Mouse (Mus musculus): ENCODE measurements around the gene Ndc80. TPM values are rescaled to one million over a fixed set of nuclear protein-coding genes. Genes with fewer than 3 reads are reported as not detected.

Gene Ndc80
- polyA plus RNA-seq, 1 experiment from 2014 or later, result 25.2 TPM

DNA sequence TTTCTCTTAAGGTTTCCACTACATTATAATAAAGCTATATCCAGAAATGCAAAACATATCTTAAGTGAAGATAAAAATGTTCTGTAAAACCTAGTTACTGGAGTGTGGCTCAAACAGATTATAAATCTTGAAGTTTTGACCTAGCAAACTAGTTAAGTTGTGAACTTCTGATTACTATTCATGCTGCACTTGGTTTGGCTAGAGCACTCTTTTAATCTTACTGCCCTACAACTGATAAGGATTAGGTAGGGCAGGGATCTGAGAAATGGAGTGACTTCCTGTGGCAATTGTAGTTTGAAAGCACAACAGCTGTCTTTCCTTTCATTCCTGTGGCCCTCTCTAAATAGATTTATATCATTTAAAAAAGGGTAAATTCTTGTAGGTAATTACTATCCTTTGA, 1.4 kb upstream of the Ndc80 start:
- H3K27me3 ChIP-seq (replicated peaks; ENCODE audit: control insufficient read depth, insufficient read depth, low read length), result no peaks in the 10 kb centered on the region
- H3K27ac ChIP-seq (ENCODE audit: low read depth, low read length), result no peak overlapping the region
- H3K4me1 ChIP-seq (ENCODE audit: control insufficient read depth, insufficient read depth, low read length), result peaks cover 3% of the 10 kb centered on the region; the same call in 1 of the 2 replicates
- H3K4me2 ChIP-seq (ENCODE audit: low read length), result no peak overlapping the region
- H3K36me3 ChIP-seq (ENCODE audit: control insufficient read depth, insufficient read depth, low read length), result peaks cover 2% of the 10 kb centered on the region
- H3K9me3 ChIP-seq (replicated peaks; ENCODE audit: control insufficient read depth, low read length), result no peaks in the 10 kb centered on the region
- no peak for DNase-seq (ENCODE audit: low spot score)
- H3K4me3 ChIP-seq (ENCODE audit: low read depth, low read length), result no peak overlapping the region
- H3K9ac ChIP-seq (ENCODE audit: low read length), result no peak overlapping the region
- no peak for ATAC-seq

DNA sequence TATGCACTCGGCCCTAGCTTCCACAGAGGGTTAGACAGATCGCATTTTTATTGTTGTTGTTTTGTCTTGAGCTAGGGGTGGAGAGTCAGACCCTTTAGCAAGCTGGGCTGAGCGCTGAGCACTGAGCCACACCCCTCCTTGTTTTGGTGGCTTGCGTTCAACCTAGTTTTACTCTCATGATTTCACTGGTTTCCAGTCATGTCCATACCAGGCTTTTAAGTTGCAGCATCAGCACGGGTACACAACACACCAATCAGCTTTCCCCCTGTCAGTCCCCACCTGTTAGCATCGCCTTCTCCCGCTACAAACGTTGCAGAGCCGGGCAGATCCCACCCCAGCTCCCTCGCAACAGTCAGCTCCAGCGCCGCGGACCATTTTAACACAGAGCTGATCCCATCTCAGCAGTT, 352 bp downstream of the Ndc80 start:
- DNase-seq (ENCODE audit: low spot score) (no peak), ATAC-seq (no peak; the same call in 1 of the 2 replicates)
- Histone ChIP-seq H3K9ac (ENCODE audit: low read length) (peak overlapping the region; percentile 78), H3K4me1 (ENCODE audit: control insufficient read depth, insufficient read depth, low read length) (peaks cover 3% of the 10 kb centered on the region; the same call in 1 of the 2 replicates), H3K9me3 (replicated peaks; ENCODE audit: control insufficient read depth, low read length) (no peaks in the 10 kb centered on the region), H3K27me3 (replicated peaks; ENCODE audit: control insufficient read depth, insufficient read depth, low read length) (no peaks in the 10 kb centered on the region), H3K36me3 (ENCODE audit: control insufficient read depth, insufficient read depth, low read length) (peaks cover 9% of the 10 kb centered on the region), H3K4me2 (ENCODE audit: low read length) (peak overlapping the region; percentile 70), H3K27ac (ENCODE audit: low read depth, low read length) (peak overlapping the region; percentile 98; the same call in 1 of the 2 replicates), H3K4me3 (ENCODE audit: low read depth, low read length) (peak overlapping the region; percentile 57)
- 0% methylated on average over 13 of the region's 13 CpGs for WGBS

DNA sequence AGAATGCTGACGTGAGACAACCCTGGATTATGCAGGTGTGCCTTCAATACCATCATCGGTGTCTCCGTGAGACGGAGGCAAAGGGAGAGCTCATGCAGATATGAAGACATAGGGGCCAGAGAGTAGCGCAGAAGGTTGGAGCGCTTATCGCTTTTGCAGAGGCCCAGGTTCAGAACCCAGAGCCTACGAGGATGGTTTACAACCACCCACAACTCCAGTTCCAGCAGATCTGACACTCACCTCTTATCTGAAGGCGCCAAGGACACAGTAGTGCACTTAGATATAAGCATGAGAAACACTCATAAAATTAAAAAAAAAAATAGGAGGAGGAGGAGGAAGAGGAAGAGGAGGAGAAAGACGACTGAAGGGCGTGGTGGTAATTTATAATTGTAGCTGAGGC, 16.4 kb downstream of the Ndc80 start:
- Histone ChIP-seq H3K27ac (ENCODE audit: low read depth, low read length) (no peak overlapping the region), H3K4me3 (ENCODE audit: low read depth, low read length) (no peak overlapping the region), H3K27me3 (replicated peaks; ENCODE audit: control insufficient read depth, insufficient read depth, low read length) (no peaks in the 10 kb centered on the region), H3K9ac (ENCODE audit: low read length) (no peak overlapping the region), H3K36me3 (ENCODE audit: control insufficient read depth, insufficient read depth, low read length) (peaks cover 68% of the 10 kb centered on the region), H3K9me3 (replicated peaks; ENCODE audit: control insufficient read depth, low read length) (no peaks in the 10 kb centered on the region), H3K4me2 (ENCODE audit: low read length) (no peak overlapping the region), H3K4me1 (ENCODE audit: control insufficient read depth, insufficient read depth, low read length) (no peaks in the 10 kb centered on the region)
- ATAC-seq (no peak), DNase-seq (ENCODE audit: low spot score) (no peak)
- 96% methylated on average over 11 of the region's 11 CpGs for WGBS

DNA sequence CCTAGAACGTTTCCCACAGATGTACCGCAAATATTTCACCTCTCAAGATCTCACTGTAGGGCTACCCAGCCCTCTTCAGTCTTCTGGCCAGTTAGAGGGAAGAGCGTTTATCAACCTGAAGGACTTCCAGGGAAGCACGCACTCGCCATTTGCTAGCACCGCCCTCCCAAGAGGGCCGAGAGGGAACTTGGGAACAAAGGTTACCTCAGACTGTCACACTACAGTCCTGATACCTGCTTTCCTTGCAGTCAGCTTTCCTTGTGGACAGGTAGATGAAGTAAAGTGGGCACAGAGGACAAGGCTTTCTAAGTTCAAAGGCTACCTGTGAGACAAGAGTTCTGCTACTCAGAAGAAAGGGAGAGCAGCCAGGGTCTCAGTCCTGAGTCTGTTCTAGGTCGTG, 19.8 kb downstream of the Ndc80 start:
- Histone ChIP-seq H3K4me2 (ENCODE audit: low read length) (no peak overlapping the region), H3K9ac (ENCODE audit: low read length) (no peak overlapping the region), H3K36me3 (ENCODE audit: control insufficient read depth, insufficient read depth, low read length) (peaks cover 59% of the 10 kb centered on the region), H3K4me3 (ENCODE audit: low read depth, low read length) (no peak overlapping the region), H3K27ac (ENCODE audit: low read depth, low read length) (no peak overlapping the region), H3K9me3 (replicated peaks; ENCODE audit: control insufficient read depth, low read length) (no peaks in the 10 kb centered on the region), H3K27me3 (replicated peaks; ENCODE audit: control insufficient read depth, insufficient read depth, low read length) (no peaks in the 10 kb centered on the region), H3K4me1 (ENCODE audit: control insufficient read depth, insufficient read depth, low read length) (no peaks in the 10 kb centered on the region)
- 91% methylated on average over 8 of the region's 8 CpGs for WGBS
- ATAC-seq, result no peak
- DNase-seq (ENCODE audit: low spot score), result no peak

DNA sequence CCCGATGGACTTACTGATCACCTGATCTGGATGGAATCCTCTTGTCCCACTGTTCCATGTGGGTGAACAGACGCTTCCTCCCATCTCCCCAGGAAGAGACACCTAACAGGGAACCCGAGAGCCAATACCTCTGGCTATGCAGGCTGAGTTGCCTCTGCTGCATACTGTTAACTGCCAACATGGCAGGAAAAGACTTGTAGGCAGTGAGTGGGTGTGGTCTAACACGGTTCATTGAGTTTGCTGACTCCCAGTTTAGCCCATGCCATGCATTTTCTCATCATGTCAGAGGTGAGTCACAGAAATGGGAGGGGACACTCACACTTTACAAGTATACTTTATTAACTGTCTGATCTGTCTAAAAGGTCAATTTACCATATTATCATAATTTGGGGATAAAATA, 30.9 kb downstream of the Ndc80 start:
- DNase-seq (ENCODE audit: low spot score), result no peak
- no peak for ATAC-seq
- no peak overlapping the region for H3K9ac ChIP-seq (ENCODE audit: low read length)
- no peaks in the 10 kb centered on the region for H3K27me3 ChIP-seq (replicated peaks; ENCODE audit: control insufficient read depth, insufficient read depth, low read length)
- no peak overlapping the region for H3K4me2 ChIP-seq (ENCODE audit: low read length)
- H3K36me3 ChIP-seq (ENCODE audit: control insufficient read depth, insufficient read depth, low read length), result peaks cover 53% of the 10 kb centered on the region
- WGBS, result 91% methylated on average over 4 of the region's 4 CpGs
- H3K27ac ChIP-seq (ENCODE audit: low read depth, low read length), result no peak overlapping the region
- H3K4me3 ChIP-seq (ENCODE audit: low read depth, low read length), result no peak overlapping the region
- no peaks in the 10 kb centered on the region for H3K9me3 ChIP-seq (replicated peaks; ENCODE audit: control insufficient read depth, low read length)
- H3K4me1 ChIP-seq (ENCODE audit: control insufficient read depth, insufficient read depth, low read length), result no peaks in the 10 kb centered on the region

DNA sequence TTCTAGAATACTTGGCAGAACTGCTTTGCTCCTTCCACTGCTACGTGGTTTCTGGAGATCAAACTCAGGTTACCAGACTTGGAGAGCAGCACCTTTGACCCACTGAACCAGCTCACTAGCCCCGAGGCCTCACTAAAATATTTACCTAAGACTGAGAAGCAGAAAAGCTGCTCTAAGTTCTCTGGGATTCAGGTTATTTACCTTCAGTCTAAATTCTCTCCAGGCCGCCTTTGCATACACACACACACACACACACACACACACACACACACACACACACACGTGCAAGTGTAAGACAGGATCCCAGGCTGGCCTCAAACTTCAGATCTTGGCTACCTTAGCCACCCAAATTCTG, 35.3 kb downstream of the Ndc80 start:
- Histone ChIP-seq H3K4me1 (ENCODE audit: control insufficient read depth, insufficient read depth, low read length) (no peaks in the 10 kb centered on the region), H3K9me3 (replicated peaks; ENCODE audit: control insufficient read depth, low read length) (no peaks in the 10 kb centered on the region), H3K36me3 (ENCODE audit: control insufficient read depth, insufficient read depth, low read length) (peaks cover 19% of the 10 kb centered on the region), H3K27me3 (replicated peaks; ENCODE audit: control insufficient read depth, insufficient read depth, low read length) (no peaks in the 10 kb centered on the region), H3K4me2 (ENCODE audit: low read length) (no peak overlapping the region), H3K27ac (ENCODE audit: low read depth, low read length) (no peak overlapping the region), H3K4me3 (ENCODE audit: low read depth, low read length) (no peak overlapping the region), H3K9ac (ENCODE audit: low read length) (no peak overlapping the region)
- WGBS, result 80% methylated on average over 4 of the region's 4 CpGs
- DNase-seq (ENCODE audit: low spot score), result no peak
- no peak for ATAC-seq

DNA sequence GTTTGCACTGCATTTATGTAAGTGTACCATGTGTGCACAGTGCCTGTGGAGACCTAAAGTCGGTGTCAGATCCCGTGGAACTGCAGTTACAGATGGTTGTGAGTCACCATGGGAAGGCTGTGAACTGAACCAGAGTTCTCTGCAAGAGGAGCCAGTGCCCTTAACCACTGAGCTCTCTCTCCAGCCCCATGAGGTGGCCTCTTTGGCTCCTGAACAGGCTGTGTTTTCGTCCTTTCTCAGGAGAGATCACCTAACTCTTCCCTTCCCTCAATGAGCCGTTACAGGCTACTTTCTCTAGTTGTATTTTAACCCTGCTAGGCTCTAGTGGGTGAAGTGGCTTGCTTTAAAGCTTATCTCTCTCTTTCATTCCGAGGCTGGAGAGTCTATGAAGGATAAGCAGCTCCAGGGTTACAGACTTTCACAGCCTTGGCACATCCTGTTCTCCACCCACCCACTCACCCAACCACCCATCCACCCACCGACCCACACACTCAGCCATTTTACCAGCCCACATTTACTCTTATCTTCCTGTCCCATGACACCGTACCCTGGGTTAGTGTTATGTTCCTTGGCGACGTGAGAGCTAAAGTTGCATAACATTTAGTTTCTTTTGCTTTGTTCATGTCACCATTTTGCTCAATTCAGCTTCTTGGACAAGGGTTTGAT, 35.9 kb downstream of the Ndc80 start:
- ATAC-seq, result no peak

DNA sequence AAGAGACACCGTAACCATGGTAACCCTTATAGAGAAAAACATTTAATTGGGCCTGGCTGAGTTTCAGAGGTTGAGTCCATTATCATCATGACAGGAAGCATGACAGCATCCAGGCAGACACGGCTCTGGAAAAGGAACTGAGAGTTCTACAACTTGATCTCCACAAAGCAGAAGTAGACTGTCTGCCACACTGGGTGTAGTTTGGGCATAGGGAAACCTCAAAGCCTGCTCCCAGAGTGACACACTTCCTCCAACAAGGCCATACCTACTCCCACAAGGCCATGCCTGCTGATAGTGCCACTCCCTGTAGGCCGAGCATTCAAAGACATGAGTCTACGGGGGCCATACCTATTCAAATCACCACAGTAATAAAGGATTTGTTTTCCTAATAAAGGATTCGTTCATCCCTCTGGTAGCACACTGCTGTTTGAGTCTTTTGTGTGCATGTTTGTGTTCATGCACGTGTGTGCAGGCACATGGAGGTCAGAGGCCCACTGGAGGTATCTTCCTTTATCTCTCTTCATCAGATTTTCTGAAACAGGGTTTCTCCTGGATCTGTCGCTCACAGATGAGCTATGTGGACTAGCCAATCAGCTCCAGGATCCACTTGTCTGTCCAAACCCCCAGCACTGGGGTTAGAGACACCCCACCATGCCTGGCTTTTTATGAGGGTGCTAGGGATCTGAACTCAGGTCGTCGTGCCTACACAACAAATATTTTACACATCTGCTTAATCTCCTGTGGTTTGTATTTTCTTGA, 36.8 kb downstream of the Ndc80 start:
- Histone ChIP-seq H3K4me3 (ENCODE audit: low read depth, low read length) (no peak overlapping the region), H3K4me1 (ENCODE audit: control insufficient read depth, insufficient read depth, low read length) (no peaks in the 10 kb centered on the region), H3K9me3 (replicated peaks; ENCODE audit: control insufficient read depth, low read length) (no peaks in the 10 kb centered on the region), H3K27me3 (replicated peaks; ENCODE audit: control insufficient read depth, insufficient read depth, low read length) (no peaks in the 10 kb centered on the region), H3K36me3 (ENCODE audit: control insufficient read depth, insufficient read depth, low read length) (peaks cover 6% of the 10 kb centered on the region), H3K4me2 (ENCODE audit: low read length) (no peak overlapping the region), H3K27ac (ENCODE audit: low read depth, low read length) (no peak overlapping the region), H3K9ac (ENCODE audit: low read length) (no peak overlapping the region)
- ATAC-seq (no peak), DNase-seq (ENCODE audit: low spot score) (no peak)
- WGBS, result 76% methylated on average over 9 of the region's 9 CpGs

More for the DNA sequence above, 35.9 kb downstream of the Ndc80 start:
- Histone ChIP-seq H3K4me2 (ENCODE audit: low read length) (no peak overlapping the region), H3K27ac (ENCODE audit: low read depth, low read length) (no peak overlapping the region), H3K9ac (ENCODE audit: low read length) (no peak overlapping the region), H3K36me3 (ENCODE audit: control insufficient read depth, insufficient read depth, low read length) (peaks cover 15% of the 10 kb centered on the region), H3K4me3 (ENCODE audit: low read depth, low read length) (no peak overlapping the region), H3K27me3 (replicated peaks; ENCODE audit: control insufficient read depth, insufficient read depth, low read length) (no peaks in the 10 kb centered on the region), H3K9me3 (replicated peaks; ENCODE audit: control insufficient read depth, low read length) (no peaks in the 10 kb centered on the region), H3K4me1 (ENCODE audit: control insufficient read depth, insufficient read depth, low read length) (no peaks in the 10 kb centered on the region)
- DNase-seq (ENCODE audit: low spot score), result no peak
- 87% methylated on average over 9 of the region's 9 CpGs for WGBS

DNA sequence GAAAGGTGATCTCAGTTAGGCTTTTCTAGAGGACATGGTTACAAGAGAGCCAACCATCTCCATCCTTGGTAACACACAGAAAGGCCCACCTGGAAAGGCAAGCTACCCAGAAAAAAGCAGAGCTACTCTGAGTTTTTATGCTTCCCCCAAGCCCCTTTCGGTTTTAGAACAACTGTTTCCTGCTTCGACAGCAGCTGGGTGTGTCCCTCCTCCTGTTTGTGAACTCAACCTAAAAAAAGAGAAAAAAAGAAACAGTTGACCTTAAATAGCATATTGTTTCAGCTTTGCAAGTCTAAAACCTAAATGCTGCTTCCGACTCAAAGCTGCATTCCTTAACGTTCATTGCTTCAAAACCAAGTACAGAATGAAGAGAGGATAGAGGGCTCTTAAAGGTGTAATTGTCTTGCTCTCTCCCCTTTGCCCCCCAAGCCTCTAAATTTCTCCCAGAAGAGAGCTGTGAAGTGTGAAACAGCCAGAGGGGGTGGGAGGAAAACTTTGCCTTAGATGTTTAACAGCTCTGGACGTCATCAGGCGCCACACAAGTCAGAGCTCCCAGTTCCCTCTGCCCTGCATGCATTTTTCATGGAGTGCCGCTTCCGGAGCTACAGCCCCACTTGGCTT, 40.3 kb downstream of the Ndc80 start:
- no peak overlapping the region for H3K9ac ChIP-seq (ENCODE audit: low read length)
- no peak for DNase-seq (ENCODE audit: low spot score)
- H3K27me3 ChIP-seq (replicated peaks; ENCODE audit: control insufficient read depth, insufficient read depth, low read length), result no peaks in the 10 kb centered on the region
- H3K4me2 ChIP-seq (ENCODE audit: low read length), result no peak overlapping the region
- no peak for ATAC-seq
- no peaks in the 10 kb centered on the region for H3K36me3 ChIP-seq (ENCODE audit: control insufficient read depth, insufficient read depth, low read length)
- no peak overlapping the region for H3K4me3 ChIP-seq (ENCODE audit: low read depth, low read length)
- no peak overlapping the region for H3K27ac ChIP-seq (ENCODE audit: low read depth, low read length)
- H3K9me3 ChIP-seq (replicated peaks; ENCODE audit: control insufficient read depth, low read length), result no peaks in the 10 kb centered on the region
- H3K4me1 ChIP-seq (ENCODE audit: control insufficient read depth, insufficient read depth, low read length), result no peaks in the 10 kb centered on the region
- WGBS, result 58% methylated on average over 8 of the region's 8 CpGs

All from forebrain, embryonic 14.5 days (tissue).